Mouse (Mus musculus) megakaryocyte, embryonic 14.5 days (primary cell): ENCODE data around the gene Stk32c.

ENCODE experiments used
- FLI1 ChIP-seq: IDR thresholded peaks from 2 replicates; pipeline ENCODE4 v1.6.1; 2012; ENCODE audit warnings: low read length, inconsistent platforms, mixed read lengths
- GATA1 ChIP-seq: IDR thresholded peaks from 3 replicates; pipeline ENCODE4 v1.6.1; 2012; ENCODE audit warnings: mixed read lengths, low read length, inconsistent platforms, borderline replicate concordance

DNA sequence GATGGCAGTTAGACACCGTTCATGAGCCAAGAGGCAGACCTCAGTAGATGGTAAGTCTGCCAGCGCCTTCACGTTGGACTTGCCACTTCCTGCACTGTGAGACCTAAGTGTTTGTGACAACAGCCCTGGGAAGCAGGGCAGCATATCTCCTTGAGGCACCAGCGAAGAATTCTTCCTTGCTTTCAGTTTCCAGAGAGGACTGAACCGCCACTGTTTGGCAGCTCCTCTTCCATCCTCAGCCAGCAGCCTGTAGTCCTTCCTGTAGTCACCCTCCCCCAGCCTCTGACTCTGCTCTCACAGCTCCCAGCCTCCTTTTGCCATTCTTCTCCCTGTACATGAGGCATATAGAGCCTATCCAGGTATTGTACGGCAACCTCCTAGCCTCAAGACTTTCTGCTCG, 60.2 kb downstream of the Stk32c start:
- TF ChIP-seq GATA1 (no peak), FLI1 (no peak)
